Mouse (Mus musculus): ENCODE measurements around the gene Gdnf.
A peak's percentile ranks its signal among the peaks of the same experiment; 100 is the strongest.

The Gdnf gene

GRCm38 (mm10) chr15:7862890-7863289 lies 52.2 kb downstream of the Gdnf start:
- DNase-seq (ENCODE audit: low spot score): no peak

- no peak for DNase-seq (ENCODE audit: low spot score)
These were observed 52.7 kb downstream of the Gdnf start for GRCm38 (mm10) chr15:7863328-7863727.

- no peak for DNase-seq (ENCODE audit: low spot score)
These were observed 54.7 kb downstream of the Gdnf start for GRCm38 (mm10) chr15:7865305-7865704.

- DNase-seq (ENCODE audit: low spot score): no peak
These were observed 61.8 kb downstream of the Gdnf start for GRCm38 (mm10) chr15:7872473-7872872.

GRCm38 (mm10) chr15:7875879-7876278 lies 65.2 kb downstream of the Gdnf start:
- DNase-seq (ENCODE audit: low spot score): no peak

- DNase-seq (ENCODE audit: low spot score): peak; percentile 11
These were observed 67.2 kb downstream of the Gdnf start for GRCm38 (mm10) chr15:7877560-7878467.

- DNase-seq (ENCODE audit: low spot score): no peak
These were observed 68.2 kb downstream of the Gdnf start for GRCm38 (mm10) chr15:7878861-7879260.

- DNase-seq (ENCODE audit: low spot score): no peak
These were observed 69.3 kb downstream of the Gdnf start for GRCm38 (mm10) chr15:7879956-7880355.

GRCm38 (mm10) chr15:7884181-7884580 lies 73.5 kb downstream of the Gdnf start:
- no peak for DNase-seq (ENCODE audit: low spot score)

- peak; percentile 11 for DNase-seq (ENCODE audit: low spot score)
These were observed 74.5 kb downstream of the Gdnf start for GRCm38 (mm10) chr15:7885106-7885505.

- no peak for DNase-seq (ENCODE audit: low spot score)
These were observed 75.9 kb downstream of the Gdnf start for GRCm38 (mm10) chr15:7886591-7886990.

All from retina, embryonic 14.5 days (tissue).